Mouse (Mus musculus) ovary, adult 18-20 months (tissue): Measurements from ENCODE around the gene Akirin2.
A peak's percentile ranks its signal among the peaks of the same experiment; 100 is the strongest.
"Not testable (repeated sequence)": the region's sequence is repeated elsewhere in the genome, so short reads cannot be mapped to it uniquely, and the experiment has no call there.

ENCODE experiments used
- DNase-seq: peaks from one replicate; pipeline ENCODE4 v3.0.0; 2022; ENCODE audit warnings: low spot score, mixed read lengths

Akirin2 gene

DNA sequence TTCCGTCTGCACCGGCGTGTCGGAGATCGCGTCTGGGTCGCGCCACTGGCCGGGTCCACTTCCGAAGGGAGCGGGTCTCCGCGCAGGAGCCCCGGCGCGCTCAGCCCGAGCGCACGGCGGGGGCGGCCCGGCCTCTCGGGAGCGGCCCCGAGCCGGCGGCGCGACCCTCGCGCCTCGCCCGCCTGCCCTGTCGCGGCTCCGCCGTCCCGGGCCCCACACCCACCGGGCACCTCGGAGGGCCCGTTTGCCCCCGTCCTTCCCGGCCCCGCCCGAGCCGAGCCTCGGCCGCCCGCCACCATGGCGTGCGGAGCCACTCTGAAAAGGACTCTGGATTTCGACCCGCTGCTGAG, at the start of gene Akirin2:
Gene Akirin2 (plus strand): TSS at position 190 of the 350 bp plus-strand sequence.
- no peak for DNase-seq

GRCm38 (mm10) chr4:34510305-34510704, 40.4 kb upstream of the Akirin2 start:
- no peak for DNase-seq

DNA sequence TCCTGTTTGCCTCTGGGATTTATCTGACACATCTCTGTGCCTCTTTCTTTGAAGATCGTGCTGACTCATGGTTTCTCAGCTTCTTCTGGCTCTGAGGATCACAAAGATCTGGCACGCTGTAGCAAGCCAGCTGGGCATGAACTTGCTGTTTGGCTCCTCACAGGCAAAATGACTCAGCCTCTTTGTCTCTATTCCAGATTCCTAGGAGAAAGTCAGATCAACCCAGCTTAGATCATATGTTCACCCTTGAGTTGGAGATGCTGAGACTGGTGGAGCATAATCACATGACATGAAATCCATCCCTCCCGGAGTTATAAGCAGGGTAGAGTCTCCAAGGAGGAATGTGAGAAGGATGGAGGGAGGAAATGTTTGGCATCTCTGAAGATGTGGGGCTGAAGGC, 27.9 kb upstream of the Akirin2 start:
- peak; percentile 56 for DNase-seq

GRCm38 (mm10) chr4:34523586-34523985, 27.2 kb upstream of the Akirin2 start:
- no peak for DNase-seq

DNA sequence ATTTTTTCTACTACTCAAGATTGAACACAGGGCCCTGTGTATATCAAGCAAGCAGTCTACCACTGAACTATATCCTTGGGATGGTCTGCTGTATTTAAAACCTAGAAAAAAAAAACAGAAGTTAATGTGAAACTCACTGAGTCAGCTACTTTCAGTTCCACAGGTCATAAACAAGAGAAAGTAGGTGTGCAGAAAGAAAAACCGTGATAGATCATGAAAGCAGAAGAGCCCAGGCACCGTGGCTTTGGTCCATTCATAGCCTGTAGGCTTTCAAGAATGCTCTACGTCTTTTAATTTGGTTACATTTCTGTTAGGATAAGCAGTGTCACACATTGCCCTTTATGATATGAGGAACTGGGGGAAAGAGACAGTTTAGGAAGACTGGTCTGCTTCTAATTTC, 24.0 kb upstream of the Akirin2 start:
- no peak for DNase-seq

GRCm38 (mm10) chr4:34528430-34529100, 22.2 kb upstream of the Akirin2 start:
- DNase-seq = no peak

DNA sequence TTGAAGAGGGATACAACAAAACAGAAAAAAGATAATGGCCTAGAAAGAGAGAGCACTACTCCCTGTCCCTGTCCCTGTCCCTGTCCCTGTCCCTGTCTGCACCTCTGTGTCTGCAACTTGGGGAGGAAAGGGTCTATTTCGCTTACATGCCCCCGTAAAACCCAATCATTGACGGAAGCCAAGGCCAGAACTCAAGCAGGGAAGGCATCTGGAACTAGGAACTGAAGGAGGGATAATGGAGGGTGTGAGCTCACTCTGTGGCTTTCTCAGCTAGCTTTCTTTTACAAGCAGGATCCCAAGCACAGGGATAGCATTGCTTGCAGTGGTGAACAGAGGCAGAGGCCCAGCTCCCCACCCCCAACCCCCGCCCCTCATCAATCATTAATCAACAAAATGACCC, 21.4 kb upstream of the Akirin2 start:
- DNase-seq = no peak

- no peak for DNase-seq
Observed at GRCm38 (mm10) chr4:34529941-34530340, 20.8 kb upstream of the Akirin2 start.

DNA sequence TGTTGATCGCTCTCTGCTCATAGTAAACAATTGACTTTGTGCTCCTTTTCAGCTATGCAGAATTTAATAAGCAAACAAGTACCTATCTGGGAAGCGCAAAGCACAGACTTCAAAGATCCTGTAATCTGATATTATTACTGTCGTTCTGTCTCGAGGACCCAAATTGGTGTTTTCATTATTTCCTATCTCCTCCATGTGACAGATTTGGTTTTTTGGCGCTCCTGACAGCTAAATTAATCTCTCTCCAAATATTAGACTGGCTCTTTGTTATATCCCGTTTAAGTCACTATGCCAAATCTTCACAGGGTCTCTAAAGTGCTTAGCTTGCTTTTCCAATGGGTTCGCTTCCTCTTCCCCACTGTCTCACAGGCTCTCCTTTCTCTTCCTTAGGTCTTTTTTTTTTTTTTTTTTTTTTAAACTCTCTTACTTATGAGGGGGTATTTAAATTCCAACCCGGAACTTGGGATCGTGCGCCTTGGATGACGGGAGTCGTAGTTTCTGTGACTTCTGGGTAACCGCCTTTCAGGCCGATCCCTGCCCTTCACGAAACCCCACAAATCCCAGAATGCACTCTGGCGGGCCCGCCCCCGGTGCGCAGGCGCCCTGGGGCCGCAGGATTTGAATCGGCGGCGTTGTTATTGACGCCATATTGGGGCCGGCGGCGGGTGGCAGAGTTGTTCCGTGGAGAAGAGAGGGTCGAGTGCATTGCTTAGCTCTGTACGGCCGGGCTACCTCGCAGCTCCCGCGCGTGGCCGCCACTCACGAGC, 573 bp upstream of the Akirin2 start:
- peak; percentile 95 for DNase-seq

GRCm38 (mm10) chr4:34551098-34551809, 517 bp downstream of the Akirin2 start:
- peak; percentile 33 for DNase-seq

DNA sequence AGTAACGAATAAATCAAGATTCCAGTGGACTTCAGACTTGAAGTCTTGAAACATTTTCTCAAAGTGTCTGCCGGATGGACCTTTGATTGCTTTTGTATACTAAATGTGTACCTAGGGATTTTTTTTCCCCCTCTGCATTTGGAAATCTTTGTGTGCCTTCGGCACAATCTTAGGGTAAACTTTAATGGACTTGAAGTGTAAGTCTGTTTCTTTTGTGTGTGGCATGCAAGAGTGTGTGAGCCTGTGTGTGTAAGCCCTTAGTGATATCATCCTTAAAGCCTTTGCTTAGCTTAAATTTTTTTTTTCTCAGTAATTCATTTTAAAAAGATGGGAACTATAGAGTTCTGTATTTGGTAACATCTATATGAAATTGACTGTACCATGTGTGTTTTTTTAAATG, 1.2 kb downstream of the Akirin2 start:
- DNase-seq = no peak

- DNase-seq = no peak
Observed at GRCm38 (mm10) chr4:34554596-34554995, 3.9 kb downstream of the Akirin2 start.

DNA sequence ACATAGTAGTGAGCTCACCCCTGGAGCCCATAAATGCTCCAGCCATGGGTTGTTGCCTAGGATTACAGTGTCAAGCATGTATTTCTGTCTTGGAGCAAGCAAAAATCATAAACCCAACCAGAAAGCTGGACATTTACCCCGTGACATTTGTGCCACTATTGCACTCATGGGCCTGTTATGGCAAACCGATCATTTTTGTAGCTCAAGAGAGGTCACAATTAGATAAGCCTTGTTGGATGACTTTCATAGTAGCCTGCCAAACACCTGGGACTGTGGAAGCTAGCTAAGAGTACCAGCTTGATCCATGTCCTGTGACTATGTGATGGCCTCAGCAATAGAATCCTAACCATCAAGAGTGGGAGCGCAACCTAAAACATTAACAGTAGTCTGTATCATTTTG, 4.9 kb downstream of the Akirin2 start:
- no peak for DNase-seq

- no peak for DNase-seq
Observed at GRCm38 (mm10) chr4:34556183-34556582, 5.4 kb downstream of the Akirin2 start.

DNA sequence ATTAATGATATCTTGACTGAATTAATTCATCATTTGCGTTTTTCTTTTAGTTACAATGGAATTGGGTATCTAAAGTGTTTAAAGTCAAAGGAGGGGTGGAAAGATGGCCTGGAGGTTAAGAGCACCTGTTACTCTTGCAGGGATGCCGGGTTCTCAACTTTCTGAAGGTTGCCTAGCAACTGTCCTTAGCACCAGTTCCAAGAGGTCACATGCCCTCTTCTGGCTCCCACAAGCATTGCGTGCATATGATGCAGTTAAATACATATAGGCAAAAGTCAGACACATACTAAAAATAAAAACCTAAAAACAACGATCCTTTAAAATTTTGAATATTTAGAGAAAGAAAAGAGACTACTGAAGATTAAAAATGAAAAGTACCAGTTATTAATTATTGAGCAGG, 10.2 kb downstream of the Akirin2 start:
- DNase-seq = no peak

- no peak for DNase-seq
Observed at GRCm38 (mm10) chr4:34566226-34566625, 15.5 kb downstream of the Akirin2 start.

- no peak for DNase-seq
Observed at GRCm38 (mm10) chr4:34572876-34573275, 22.1 kb downstream of the Akirin2 start.

- DNase-seq = no peak
Observed at GRCm38 (mm10) chr4:34577028-34577427, 26.3 kb downstream of the Akirin2 start.

DNA sequence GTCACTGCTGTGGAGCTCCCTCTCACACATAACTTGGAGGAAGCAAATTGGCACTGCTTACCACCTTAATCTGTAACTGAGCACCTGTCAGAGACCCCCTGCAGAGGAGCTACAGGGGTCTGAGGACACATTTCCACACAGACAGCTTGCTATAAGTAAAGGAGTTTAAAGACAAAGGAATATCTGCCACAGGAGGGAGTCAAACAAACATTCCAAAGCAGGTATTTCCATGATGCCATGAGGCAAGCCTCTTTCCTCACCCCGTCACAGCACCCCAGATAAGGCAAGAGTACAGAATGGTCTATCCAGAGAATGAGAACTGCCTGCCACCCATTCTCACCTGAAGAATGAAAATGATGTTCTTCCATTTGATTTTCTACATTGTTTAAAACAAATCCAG, 28.5 kb downstream of the Akirin2 start:
- no peak for DNase-seq

- not testable (repeated sequence) for DNase-seq
Observed at GRCm38 (mm10) chr4:34581489-34581888, 30.8 kb downstream of the Akirin2 start.

GRCm38 (mm10) chr4:34581990-34582389, 31.3 kb downstream of the Akirin2 start:
- DNase-seq = no peak

- DNase-seq = no peak
Observed at GRCm38 (mm10) chr4:34582476-34582875, 31.7 kb downstream of the Akirin2 start.

- DNase-seq = no peak
Observed at GRCm38 (mm10) chr4:34583427-34583826, 32.7 kb downstream of the Akirin2 start.
